Mouse (Mus musculus) hindbrain, embryonic 15.5 days (tissue): ENCODE measurements around the gene Scarb1. TPM values are rescaled to one million over a fixed set of nuclear protein-coding genes. Genes with fewer than 3 reads are reported as not detected.

Experiments used
- ATAC-seq: fragments of 200-750 bp; cut with Nextera tagmentation; 2 replicates; pipeline ENCODE4 v1.8.0; 2017; ENCODE audit warnings: low read depth, moderate number of reproducible peaks, moderate TSS enrichment; ENCODE audit not compliant: low FRiP score
- H3K27ac ChIP-seq: fragments of 300-500 bp; sonication (generic); replicated peaks from 2 replicates; pipeline ENCODE4 v1.5.1; 2015; ENCODE audit warnings: mild to moderate bottlenecking, inconsistent platforms
- H3K27me3 ChIP-seq: fragments of 300-500 bp; sonication (generic); 2 replicates; pipeline ENCODE4 v1.6.1; 2015; ENCODE audit warnings: control low read depth, inconsistent platforms
- H3K36me3 ChIP-seq: fragments of 300-500 bp; sonication (generic); 2 replicates; pipeline ENCODE4 v1.6.1; 2015; ENCODE audit warnings: control low read depth, inconsistent platforms
- H3K4me1 ChIP-seq: fragments of 300-500 bp; sonication (generic); replicated peaks from 2 replicates; pipeline ENCODE4 v1.6.1; 2015; ENCODE audit warnings: control low read depth, inconsistent platforms
- H3K4me2 ChIP-seq: fragments of 300-500 bp; sonication (generic); 2 replicates; pipeline ENCODE4 v1.6.1; 2015; ENCODE audit warnings: moderate library complexity, mild to moderate bottlenecking, inconsistent platforms
- H3K4me3 ChIP-seq: fragments of 300-500 bp; sonication (generic); 2 replicates; pipeline ENCODE4 v1.5.1; 2015; ENCODE audit warnings: mild to moderate bottlenecking, inconsistent platforms
- H3K9ac ChIP-seq: fragments of 300-500 bp; sonication (generic); 2 replicates; pipeline ENCODE4 v1.6.1; 2015; ENCODE audit warnings: inconsistent platforms
- H3K9me3 ChIP-seq: fragments of 300-500 bp; sonication (generic); 2 replicates; pipeline ENCODE4 v1.6.1; 2016; ENCODE audit warnings: control low read depth, inconsistent platforms
- WGBS: fragments of 180-500 bp; shearing (Covaris S2); methylation state at CpG from one replicate; pipeline ENCODE4 v1.1.7; 2015; 5-methylcytosine and 5-hydroxymethylcytosine counted together
- polyA plus RNA-seq: library from polyadenylated mRNA; unstranded; fragments of >200 nt; fragmentation: Nextera tagmentation; extraction: Ambion mirVana; gene quantifications from 2 replicates; pipeline ENCODE4 v1.2.1, GENCODE M21; 2015

Gene Scarb1
- polyA plus RNA-seq, 1 experiment from 2014 or later = 52.4 TPM

DNA sequence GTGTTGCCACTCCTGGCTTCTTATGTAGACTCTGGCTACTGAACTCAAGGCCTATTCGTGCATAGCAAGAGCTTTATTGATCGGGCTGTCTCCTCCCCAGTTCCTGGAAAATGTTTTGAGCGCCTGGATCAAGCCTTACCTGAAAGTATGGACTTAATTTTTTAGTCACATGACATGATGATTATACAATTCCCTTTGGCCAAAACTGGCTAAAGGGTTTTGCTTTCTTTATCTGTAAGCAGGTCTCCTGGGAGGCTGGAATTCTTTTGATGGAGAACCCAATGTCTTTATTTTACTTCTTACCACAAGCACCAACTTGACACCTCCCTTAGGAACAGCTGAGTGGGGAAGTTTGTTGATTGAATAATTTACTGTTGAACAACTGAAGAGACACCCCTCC, 87.4 kb downstream of the Scarb1 start:
- ATAC-seq = no peak
- Histone ChIP-seq H3K27ac (no peak overlapping the region), H3K9ac (no peak overlapping the region), H3K4me1 (0 out of 2 replicates have a peak, but pooled peaks cover 4% of the 10 kb centered on the region), H3K4me2 (no peak overlapping the region), H3K27me3 (no peaks in the 10 kb centered on the region), H3K9me3 (no peaks in the 10 kb centered on the region), H3K36me3 (no peaks in the 10 kb centered on the region), H3K4me3 (no peak overlapping the region)
- WGBS = 91% methylated on average over 3 of the region's 3 CpGs

DNA sequence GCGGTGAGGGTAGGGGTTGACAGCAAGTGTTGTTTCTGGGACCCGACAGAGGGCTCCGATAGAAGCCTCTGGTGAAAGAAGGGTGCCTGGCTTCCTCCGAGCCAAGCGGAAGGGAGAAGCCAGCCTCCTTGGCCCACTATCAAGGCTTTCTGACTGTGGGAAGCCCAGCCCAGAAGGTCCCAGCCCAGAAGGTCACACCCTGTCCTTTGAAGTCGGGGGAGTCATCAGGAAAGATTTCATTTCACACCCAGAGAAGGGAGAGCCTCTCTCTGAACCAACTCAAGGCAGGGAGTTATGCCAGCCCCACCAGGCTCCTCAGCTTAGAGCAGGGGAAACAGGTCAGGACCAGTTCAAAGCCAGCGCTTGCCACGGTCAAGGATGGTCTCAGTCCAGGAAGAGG, 88.2 kb downstream of the Scarb1 start:
- no peaks in the 10 kb centered on the region for H3K9me3 ChIP-seq
- no peaks in the 10 kb centered on the region for H3K36me3 ChIP-seq
- WGBS = 81% methylated on average over 8 of the region's 8 CpGs
- ATAC-seq = no peak
- H3K4me3 ChIP-seq = no peak overlapping the region
- 0 out of 2 replicates have a peak, but pooled peaks cover 4% of the 10 kb centered on the region for H3K4me1 ChIP-seq
- H3K4me2 ChIP-seq = no peak overlapping the region
- no peaks in the 10 kb centered on the region for H3K27me3 ChIP-seq
- H3K27ac ChIP-seq = peak overlapping the region; percentile 16; the same call in 1 of the 2 replicates
- H3K9ac ChIP-seq = no peak overlapping the region

DNA sequence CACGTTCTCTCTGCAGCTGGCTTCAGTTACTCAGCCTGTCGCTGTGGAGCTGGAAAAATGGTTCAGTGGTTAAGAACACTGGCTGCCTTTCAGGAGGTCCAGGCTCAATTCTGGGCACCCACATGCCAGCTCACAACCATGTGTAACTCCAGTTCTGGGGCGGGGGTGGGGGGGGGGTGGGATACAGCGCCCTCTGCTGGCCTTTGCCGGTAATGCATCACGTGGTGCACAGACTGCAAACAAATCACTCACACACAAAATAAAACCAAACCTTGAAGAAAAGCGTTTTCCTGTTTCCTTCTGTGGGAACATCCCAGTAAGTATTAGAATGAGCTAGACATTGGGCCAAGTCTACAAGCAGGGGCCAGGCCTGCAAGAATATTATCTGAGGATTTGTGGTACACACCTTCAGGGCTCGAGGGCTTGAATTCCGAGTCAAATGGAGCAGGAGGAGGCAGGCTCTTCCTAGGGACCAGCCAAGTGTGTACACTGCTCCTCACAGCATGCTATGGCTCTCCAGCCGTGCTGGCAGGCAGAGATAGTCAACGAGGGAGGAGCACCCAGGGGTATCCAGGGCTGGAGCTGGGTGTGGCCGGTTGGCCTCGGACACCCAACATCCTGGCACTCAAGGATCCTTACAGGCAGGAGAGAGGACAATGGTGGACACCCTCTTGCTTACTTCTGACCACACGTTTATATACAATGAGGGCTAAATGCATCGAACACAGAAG, 88.8 kb downstream of the Scarb1 start:
- no peaks in the 10 kb centered on the region for H3K9me3 ChIP-seq
- no peaks in the 10 kb centered on the region for H3K27me3 ChIP-seq
- 0 out of 2 replicates have a peak, but pooled peaks cover 4% of the 10 kb centered on the region for H3K4me1 ChIP-seq
- H3K4me2 ChIP-seq = no peak overlapping the region
- H3K4me3 ChIP-seq = no peak overlapping the region
- ATAC-seq = no peak
- no peak overlapping the region for H3K9ac ChIP-seq
- H3K36me3 ChIP-seq = no peaks in the 10 kb centered on the region
- peak overlapping the region; percentile 16; the same call in 1 of the 2 replicates for H3K27ac ChIP-seq
- WGBS = 56% methylated on average over 15 of the region's 15 CpGs

DNA sequence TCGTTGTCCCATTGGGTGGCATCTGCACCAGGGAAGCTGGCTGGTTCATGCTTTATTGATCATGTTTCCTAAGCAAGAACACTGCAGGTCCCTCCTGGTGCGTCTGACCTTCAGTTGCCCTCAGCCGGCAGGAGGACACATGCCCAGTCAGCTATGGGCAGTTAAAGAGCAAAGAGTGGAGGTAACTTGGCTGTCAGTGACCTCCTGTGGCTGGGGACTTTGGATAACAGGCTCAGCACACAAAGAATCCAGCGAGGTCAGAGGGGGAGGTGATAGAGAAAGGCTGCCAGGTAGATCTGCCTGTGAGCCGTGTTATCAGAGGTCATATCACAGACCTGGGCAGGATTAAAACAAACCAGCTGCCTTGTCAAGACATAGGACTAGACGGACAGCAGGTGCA, 91.7 kb downstream of the Scarb1 start:
- Histone ChIP-seq H3K27me3 (no peaks in the 10 kb centered on the region), H3K4me3 (no peak overlapping the region), H3K9me3 (no peaks in the 10 kb centered on the region), H3K4me1 (peaks cover 26% of the 10 kb centered on the region), H3K27ac (no peak overlapping the region), H3K9ac (no peak overlapping the region), H3K4me2 (no peak overlapping the region), H3K36me3 (no peaks in the 10 kb centered on the region)
- 37% methylated on average over 6 of the region's 6 CpGs for WGBS
- ATAC-seq = no peak

DNA sequence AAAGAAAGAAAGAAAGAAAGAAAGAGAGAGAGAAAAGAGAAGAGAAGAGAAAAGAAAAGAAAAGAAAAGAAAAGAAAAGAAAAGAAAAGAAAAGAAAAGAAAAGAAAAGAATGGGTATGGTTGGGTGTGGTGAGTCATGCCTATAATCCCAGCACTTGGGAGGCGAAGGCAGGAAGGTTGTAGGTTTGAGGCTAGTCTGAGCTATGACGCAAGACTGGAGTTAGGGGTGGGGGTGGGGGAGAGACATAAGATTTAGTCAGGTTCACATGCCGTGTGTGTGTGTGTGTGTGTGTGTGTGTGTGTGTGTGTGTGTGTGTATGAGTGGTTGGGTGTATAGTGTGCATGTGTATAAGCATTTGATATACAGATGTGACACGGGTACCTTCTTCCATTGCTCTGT, 94.2 kb downstream of the Scarb1 start:
- WGBS = 85% methylated on average over 4 of the region's 4 CpGs
- ATAC-seq = no peak
- no peak overlapping the region for H3K27ac ChIP-seq
- H3K4me2 ChIP-seq = no peak overlapping the region
- no peaks in the 10 kb centered on the region for H3K36me3 ChIP-seq
- peaks cover 39% of the 10 kb centered on the region for H3K4me1 ChIP-seq
- no peak overlapping the region for H3K9ac ChIP-seq
- no peak overlapping the region for H3K4me3 ChIP-seq
- H3K27me3 ChIP-seq = no peaks in the 10 kb centered on the region
- H3K9me3 ChIP-seq = no peaks in the 10 kb centered on the region

DNA sequence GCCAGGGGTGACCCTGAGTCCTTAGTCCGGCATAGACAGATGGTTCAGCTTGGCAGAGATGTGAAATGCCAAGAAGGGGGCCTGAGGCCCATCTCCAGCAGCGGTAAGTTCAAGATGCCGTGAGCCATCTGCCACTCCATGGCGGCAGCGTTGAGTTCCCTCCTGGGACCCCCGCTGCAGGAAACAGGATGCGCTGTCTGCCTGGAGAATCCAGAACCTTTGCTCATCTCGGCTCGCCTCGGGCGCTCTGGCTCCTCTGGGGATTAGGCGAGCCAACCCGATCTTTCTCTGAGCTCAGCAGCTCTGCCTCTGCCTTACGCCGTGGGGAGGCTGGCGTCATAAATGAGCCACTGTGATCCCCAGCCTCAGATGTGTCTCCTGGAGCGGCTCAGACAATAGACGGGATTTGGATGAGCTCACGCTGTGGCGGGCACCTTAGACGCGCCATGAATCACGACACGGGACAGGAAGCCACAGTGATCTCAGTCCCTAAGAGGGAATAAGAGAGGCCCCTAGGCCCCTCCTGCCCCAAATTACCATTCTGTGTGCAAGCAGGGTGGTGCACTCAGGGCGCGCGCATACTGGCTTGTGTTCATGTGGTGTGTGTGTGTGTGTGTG, 95.3 kb downstream of the Scarb1 start:
- no peaks in the 10 kb centered on the region for H3K27me3 ChIP-seq
- H3K9me3 ChIP-seq = no peaks in the 10 kb centered on the region
- peak overlapping the region; percentile 13; the same call in 1 of the 2 replicates for H3K4me3 ChIP-seq
- peak overlapping the region; percentile 86 for H3K27ac ChIP-seq
- H3K9ac ChIP-seq = peak overlapping the region; percentile 25; the same call in 1 of the 2 replicates
- 1% methylated on average over 27 of the region's 27 CpGs for WGBS
- ATAC-seq = peak; percentile 79
- H3K36me3 ChIP-seq = no peaks in the 10 kb centered on the region
- peaks cover 44% of the 10 kb centered on the region for H3K4me1 ChIP-seq
- H3K4me2 ChIP-seq = peak overlapping the region; percentile 50

DNA sequence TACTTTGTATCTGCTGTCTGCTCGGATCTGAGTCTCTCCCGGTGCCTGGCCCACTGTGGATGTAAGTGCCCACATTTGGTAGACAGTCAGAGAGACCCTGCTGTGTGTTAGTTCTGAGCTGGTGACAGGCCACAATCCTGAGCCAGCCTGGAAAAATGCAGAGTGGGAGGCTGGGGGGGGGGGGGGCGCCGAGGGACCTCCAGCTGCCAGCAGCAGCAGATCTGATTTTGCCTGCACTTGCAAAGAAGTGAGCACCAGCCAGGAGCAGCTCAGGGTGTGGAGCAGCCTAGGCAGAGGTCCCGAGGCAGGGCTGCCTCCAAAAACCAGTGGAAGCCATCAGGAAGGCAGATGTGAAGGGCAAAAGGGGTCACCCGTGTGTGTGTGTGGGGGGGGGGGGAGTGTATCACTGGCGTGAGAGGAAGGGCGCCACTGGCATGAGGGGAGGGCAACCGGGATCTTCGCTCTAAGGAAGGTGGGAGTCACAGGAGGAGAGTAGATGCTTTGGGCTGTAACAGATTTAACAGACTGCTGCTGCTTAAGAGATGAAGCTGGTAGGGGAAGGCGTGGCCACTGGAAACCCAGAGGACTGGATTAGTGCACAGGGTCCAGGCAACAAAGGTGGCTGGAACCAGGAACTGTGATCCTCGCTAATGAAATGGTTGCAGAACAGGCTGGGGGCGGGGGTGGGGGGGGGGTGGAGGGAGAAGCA, 95.9 kb downstream of the Scarb1 start:
- Histone ChIP-seq H3K36me3 (no peaks in the 10 kb centered on the region), H3K27me3 (no peaks in the 10 kb centered on the region), H3K4me2 (peak overlapping the region; percentile 50), H3K4me3 (no peak overlapping the region), H3K9ac (peak overlapping the region; percentile 25; the same call in 1 of the 2 replicates), H3K4me1 (peaks cover 51% of the 10 kb centered on the region), H3K9me3 (no peaks in the 10 kb centered on the region), H3K27ac (peak overlapping the region; percentile 86)
- ATAC-seq = peak; percentile 66
- 6% methylated on average over 11 of the region's 13 CpGs for WGBS

DNA sequence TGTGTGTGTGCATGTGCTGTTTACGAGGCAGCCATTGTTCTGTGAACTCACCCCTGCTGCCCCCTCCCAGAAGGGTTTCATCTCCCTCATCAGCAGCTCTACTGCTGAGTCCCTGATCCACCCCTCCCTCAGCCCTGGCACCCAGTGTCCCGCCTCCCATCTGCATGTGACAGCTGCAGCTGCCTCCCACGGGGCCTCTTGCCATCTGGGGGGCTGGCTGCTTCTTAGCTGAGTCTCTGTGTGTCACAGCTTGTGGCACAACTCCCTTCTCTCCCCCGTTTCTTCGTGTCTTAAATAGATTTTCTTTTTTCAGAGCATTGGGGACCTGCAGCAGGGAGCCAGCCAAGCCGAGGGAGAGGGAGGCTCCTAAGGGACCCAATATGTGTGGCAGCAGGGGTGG, 97.0 kb downstream of the Scarb1 start:
- H3K27ac ChIP-seq = peak overlapping the region; percentile 86
- no peak overlapping the region for H3K4me2 ChIP-seq
- peaks cover 47% of the 10 kb centered on the region for H3K4me1 ChIP-seq
- ATAC-seq = no peak
- H3K4me3 ChIP-seq = no peak overlapping the region
- no peaks in the 10 kb centered on the region for H3K36me3 ChIP-seq
- no peak overlapping the region for H3K9ac ChIP-seq
- H3K9me3 ChIP-seq = no peaks in the 10 kb centered on the region
- 21% methylated on average over 6 of the region's 6 CpGs for WGBS
- H3K27me3 ChIP-seq = no peaks in the 10 kb centered on the region

DNA sequence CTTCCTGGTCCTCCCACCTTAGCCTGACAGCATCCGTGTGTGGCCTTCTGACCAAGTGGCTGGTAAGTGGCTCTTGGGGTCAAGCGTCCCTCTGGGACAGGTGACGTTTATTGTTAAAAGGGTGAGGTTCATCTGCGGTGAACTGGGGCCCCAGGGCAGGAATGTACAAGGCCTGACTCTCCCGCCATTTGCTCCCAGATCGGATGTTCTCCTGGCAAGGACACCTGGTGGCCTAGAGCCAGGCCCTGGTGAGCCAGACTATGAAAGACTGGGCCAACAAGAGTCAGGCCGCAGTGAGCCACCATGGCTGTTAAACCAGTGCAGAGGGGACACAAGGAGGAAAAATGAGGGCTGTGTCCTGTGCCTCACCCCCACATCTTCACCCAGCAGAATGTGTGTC, 98.8 kb downstream of the Scarb1 start:
- Histone ChIP-seq H3K9ac (no peak overlapping the region), H3K4me3 (no peak overlapping the region), H3K27ac (no peak overlapping the region), H3K36me3 (no peaks in the 10 kb centered on the region), H3K9me3 (no peaks in the 10 kb centered on the region), H3K4me2 (no peak overlapping the region), H3K4me1 (peaks cover 47% of the 10 kb centered on the region), H3K27me3 (no peaks in the 10 kb centered on the region)
- no peak for ATAC-seq
- 44% methylated on average over 7 of the region's 7 CpGs for WGBS

DNA sequence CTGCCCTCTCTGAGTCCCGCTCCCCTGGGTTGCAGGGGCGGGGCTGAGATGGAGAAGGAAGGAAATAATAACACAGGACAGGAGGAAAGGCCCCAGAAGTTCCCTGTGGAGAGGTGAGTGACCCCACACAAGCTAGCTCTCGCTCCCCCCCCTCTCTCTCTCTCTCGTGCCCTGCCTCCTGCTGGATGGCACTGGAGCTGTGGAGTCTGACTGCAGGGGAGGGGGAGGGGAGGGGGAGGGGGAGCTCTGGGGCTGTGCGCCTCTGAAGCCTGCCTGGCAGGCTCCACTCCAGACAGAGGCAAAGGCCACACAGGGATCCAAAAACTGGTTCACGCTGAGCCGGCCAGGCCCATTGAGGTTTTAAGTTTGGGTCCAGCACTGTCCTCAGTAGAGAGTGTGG, 99.3 kb downstream of the Scarb1 start:
- no peak for ATAC-seq
- H3K4me2 ChIP-seq = no peak overlapping the region
- H3K27me3 ChIP-seq = no peaks in the 10 kb centered on the region
- no peaks in the 10 kb centered on the region for H3K9me3 ChIP-seq
- H3K36me3 ChIP-seq = no peaks in the 10 kb centered on the region
- no peak overlapping the region for H3K9ac ChIP-seq
- no peak overlapping the region for H3K4me3 ChIP-seq
- H3K27ac ChIP-seq = no peak overlapping the region
- H3K4me1 ChIP-seq = peaks cover 47% of the 10 kb centered on the region
- WGBS = 18% methylated on average over 7 of the region's 7 CpGs

DNA sequence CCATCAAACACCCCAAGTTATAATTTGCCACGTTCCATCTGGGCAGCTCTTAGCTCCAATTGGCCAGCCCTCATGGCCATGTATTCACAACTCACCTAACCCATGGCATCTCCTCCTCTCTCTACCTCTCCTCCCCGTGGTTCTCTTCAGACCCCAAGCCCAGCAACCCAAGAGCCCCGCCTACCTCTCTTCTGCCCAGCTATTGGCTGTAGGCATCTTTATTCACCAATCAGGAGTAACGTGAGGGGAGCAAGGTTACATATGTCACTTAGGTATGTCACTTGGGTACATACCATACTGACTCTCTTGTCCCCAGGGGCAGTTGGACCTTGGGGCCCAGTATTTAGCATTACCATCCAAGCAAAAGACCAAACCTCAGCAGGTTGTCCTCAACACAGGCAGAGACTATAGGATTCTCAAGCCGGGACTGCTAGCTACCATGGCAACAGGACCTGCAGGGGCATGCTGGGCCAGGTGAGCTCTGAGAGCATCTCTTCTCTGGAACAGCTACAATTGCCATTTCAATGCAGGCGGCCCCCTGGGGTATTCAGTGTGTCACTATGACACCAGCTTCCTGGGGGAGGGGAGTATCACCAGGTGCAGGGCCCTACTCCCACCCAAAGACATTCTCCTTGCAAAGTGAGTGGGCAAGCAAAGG, 100.6 kb downstream of the Scarb1 start:
- H3K4me2 ChIP-seq = no peak overlapping the region
- 16% methylated on average over 6 of the region's 6 CpGs for WGBS
- ATAC-seq = no peak
- H3K27me3 ChIP-seq = no peaks in the 10 kb centered on the region
- H3K9ac ChIP-seq = no peak overlapping the region
- H3K27ac ChIP-seq = no peak overlapping the region
- no peaks in the 10 kb centered on the region for H3K9me3 ChIP-seq
- peaks cover 36% of the 10 kb centered on the region for H3K4me1 ChIP-seq
- H3K4me3 ChIP-seq = no peak overlapping the region
- H3K36me3 ChIP-seq = no peaks in the 10 kb centered on the region

DNA sequence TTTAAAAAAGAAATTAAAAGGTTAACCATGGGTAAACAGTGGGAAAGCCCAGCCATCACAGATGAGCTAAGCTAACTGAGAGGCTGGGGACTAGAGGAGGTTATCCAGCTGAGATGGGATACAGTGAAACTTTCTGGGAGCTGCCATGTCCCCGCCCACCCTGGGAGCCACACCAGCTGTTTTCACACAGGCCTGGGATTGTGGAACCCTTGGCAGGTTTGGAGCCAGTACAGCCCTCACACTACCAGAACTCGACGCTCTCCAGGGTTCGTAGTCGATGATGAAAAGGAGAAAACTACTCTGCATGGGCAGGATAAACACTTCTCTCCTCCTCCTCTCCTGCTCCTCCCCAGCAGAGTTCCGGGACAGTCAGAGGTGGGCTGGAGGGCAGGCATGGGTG, 105.0 kb downstream of the Scarb1 start:
- peaks cover 7% of the 10 kb centered on the region for H3K4me1 ChIP-seq
- H3K4me3 ChIP-seq = no peak overlapping the region
- no peak overlapping the region for H3K9ac ChIP-seq
- H3K9me3 ChIP-seq = no peaks in the 10 kb centered on the region
- no peaks in the 10 kb centered on the region for H3K36me3 ChIP-seq
- ATAC-seq = no peak
- no peak overlapping the region for H3K27ac ChIP-seq
- no peaks in the 10 kb centered on the region for H3K27me3 ChIP-seq
- H3K4me2 ChIP-seq = no peak overlapping the region
- WGBS = 76% methylated on average over 6 of the region's 6 CpGs
